Mouse (Mus musculus): ENCODE data around the gene Usp17lb. TPM values are rescaled to one million over a fixed set of nuclear protein-coding genes. Genes with fewer than 3 reads are reported as not detected.
"Not testable (repeated sequence)": the region's sequence is repeated elsewhere in the genome, so short reads cannot be mapped to it uniquely, and the experiment has no call there.

Usp17lb gene
- total RNA-seq (2014; fragmentation: Nextera tagmentation) (not detected in 2 replicates), total RNA-seq (2017) (0.11 TPM in 1 of 2 replicates, not detected in the other), polyA plus RNA-seq (2012) (not detected in 2 replicates)

DNA sequence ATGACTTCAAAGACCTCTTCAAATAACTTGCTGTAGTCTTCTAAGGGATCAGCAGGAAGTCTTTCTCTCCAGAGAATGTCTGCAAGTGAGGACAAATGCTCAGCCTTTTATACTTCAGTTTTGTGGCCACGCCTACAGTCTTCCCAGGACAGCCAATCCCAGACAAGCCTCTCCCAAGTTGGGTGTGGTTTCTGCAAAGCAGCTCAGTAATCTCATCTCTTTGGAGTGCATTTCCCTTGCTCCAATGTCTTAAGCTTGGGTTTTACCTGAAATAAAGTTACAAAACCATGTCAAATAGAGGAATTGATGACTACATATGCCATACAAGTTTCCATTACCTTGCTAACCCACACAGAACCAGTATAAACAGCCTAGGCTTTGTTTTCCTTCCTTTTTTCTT lies at the start of gene Usp17lb:
Usp17lb (minus strand) TSS at position 101 of the 400 bp plus-strand sequence.
- TF ChIP-seq GATA1 (IDR thresholded peaks at IDR 0.05; ENCODE audit: borderline replicate concordance, low read length) (no peak), POLR2AphosphoS5 (IDR thresholded peaks at IDR 0.05; ENCODE audit: insufficient replicate concordance, low read depth, low read length) (no peak), GATA2 (IDR thresholded peaks at IDR 0.05; ENCODE audit: borderline replicate concordance, low read depth, low read length) (no peak), TAL1 (conservative IDR thresholded peaks at IDR 0.05; ENCODE audit: low read depth, low read length) (no peak), CTCF (IDR thresholded peaks at IDR 0.05; ENCODE audit: low read depth, low read length) (no peak)
- Histone ChIP-seq H3K27me3 (ENCODE audit: insufficient read depth, low read length) (no peaks in the 10 kb centered on the region), H3K4me3 (ENCODE audit: low read depth, low read length) (no peak within 1 kb of the TSS), H3K4me1 (ENCODE audit: insufficient read depth, low read depth, low read length) (no peaks in the 10 kb centered on the region), H3K9me3 (replicated peaks) (no peaks in the 10 kb centered on the region), H3K36me3 (replicated peaks) (no peaks in the 10 kb centered on the region)
- ATAC-seq (ENCODE audit: extremely low read depth, insufficient number of reproducible peaks, low FRiP score, poor library complexity, severe bottlenecking) (no peak), DNase-seq (ENCODE audit: low spot score) (no peak)

DNA sequence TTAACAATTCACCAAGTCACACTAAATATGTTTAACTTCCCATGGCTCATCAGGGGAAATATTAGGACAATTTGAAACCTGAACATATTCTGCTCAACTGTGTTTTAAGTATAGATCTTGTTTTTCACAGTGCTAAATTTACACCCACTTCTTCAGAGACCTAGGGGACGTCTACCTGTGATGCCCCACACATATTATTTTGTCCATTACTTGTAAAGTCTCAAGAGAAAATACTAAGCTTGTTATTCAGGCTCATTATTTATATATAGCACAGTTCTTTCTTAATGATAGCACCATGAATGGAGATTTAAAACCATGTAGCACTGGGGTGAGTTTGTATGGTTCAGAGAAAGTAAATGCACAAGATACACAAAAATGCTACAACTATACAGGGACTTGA lies 35.3 kb upstream of the Usp17lb start, which contains the start of gene Olfr665:
Olfr665 (plus strand) TSS at position 301 of the 400 bp plus-strand sequence.
- TF ChIP-seq GATA1 (IDR thresholded peaks at IDR 0.05; ENCODE audit: borderline replicate concordance, low read length) (no peak), TAL1 (conservative IDR thresholded peaks at IDR 0.05; ENCODE audit: low read depth, low read length) (no peak), GATA2 (IDR thresholded peaks at IDR 0.05; ENCODE audit: borderline replicate concordance, low read depth, low read length) (no peak), CTCF (IDR thresholded peaks at IDR 0.05; ENCODE audit: low read depth, low read length) (no peak), POLR2AphosphoS5 (IDR thresholded peaks at IDR 0.05; ENCODE audit: insufficient replicate concordance, low read depth, low read length) (no peak)
- H3K27me3 ChIP-seq (ENCODE audit: insufficient read depth, low read length), result no peaks in the 10 kb centered on the region
- no peaks in the 10 kb centered on the region for H3K4me1 ChIP-seq (ENCODE audit: insufficient read depth, low read depth, low read length)
- H3K9me3 ChIP-seq (replicated peaks), result no peaks in the 10 kb centered on the region
- no peak within 1 kb of the TSS for H3K4me3 ChIP-seq (ENCODE audit: low read depth, low read length)
- no peaks in the 10 kb centered on the region for H3K36me3 ChIP-seq (replicated peaks)
- DNase-seq (ENCODE audit: low spot score), result no peak
- ATAC-seq (ENCODE audit: extremely low read depth, insufficient number of reproducible peaks, low FRiP score, poor library complexity, severe bottlenecking), result no peak

DNA sequence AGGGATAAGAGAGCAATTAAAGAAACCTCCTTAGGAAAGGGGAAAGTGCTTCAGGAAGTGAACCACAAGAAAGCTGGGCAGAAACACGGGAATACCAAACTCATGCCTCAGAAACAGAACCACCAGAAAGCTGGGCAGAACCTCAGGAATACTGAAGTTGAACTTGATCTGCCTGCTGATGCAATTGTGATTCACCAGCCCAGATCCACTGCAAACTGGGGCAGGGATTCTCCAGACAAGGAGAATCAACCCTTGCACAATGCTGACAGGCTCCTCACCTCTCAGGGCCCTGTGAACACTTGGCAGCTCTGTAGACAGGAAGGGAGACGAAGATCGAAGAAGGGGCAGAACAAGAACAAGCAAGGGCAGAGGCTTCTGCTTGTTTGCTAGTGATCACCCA lies 19.0 kb upstream of the Usp17lb start:
- no peaks in the 10 kb centered on the region for H3K36me3 ChIP-seq (replicated peaks)
- no peaks in the 10 kb centered on the region for H3K4me1 ChIP-seq (ENCODE audit: insufficient read depth, low read depth, low read length)
- ATAC-seq (ENCODE audit: extremely low read depth, insufficient number of reproducible peaks, low FRiP score, poor library complexity, severe bottlenecking) (no peak), DNase-seq (ENCODE audit: low spot score) (no peak)
- H3K27me3 ChIP-seq (ENCODE audit: insufficient read depth, low read length), result no peaks in the 10 kb centered on the region
- no peak for TF ChIP-seq CTCF (IDR thresholded peaks at IDR 0.05; ENCODE audit: low read depth, low read length)
- no peak for TF ChIP-seq GATA1 (IDR thresholded peaks at IDR 0.05; ENCODE audit: borderline replicate concordance, low read length)
- TF ChIP-seq GATA2 (IDR thresholded peaks at IDR 0.05; ENCODE audit: borderline replicate concordance, low read depth, low read length), result no peak
- no peak for TF ChIP-seq TAL1 (conservative IDR thresholded peaks at IDR 0.05; ENCODE audit: low read depth, low read length)
- TF ChIP-seq POLR2AphosphoS5 (IDR thresholded peaks at IDR 0.05; ENCODE audit: insufficient replicate concordance, low read depth, low read length), result no peak
- H3K9me3 ChIP-seq (replicated peaks), result no peaks in the 10 kb centered on the region
- no peak overlapping the region for H3K4me3 ChIP-seq (ENCODE audit: low read depth, low read length)

DNA sequence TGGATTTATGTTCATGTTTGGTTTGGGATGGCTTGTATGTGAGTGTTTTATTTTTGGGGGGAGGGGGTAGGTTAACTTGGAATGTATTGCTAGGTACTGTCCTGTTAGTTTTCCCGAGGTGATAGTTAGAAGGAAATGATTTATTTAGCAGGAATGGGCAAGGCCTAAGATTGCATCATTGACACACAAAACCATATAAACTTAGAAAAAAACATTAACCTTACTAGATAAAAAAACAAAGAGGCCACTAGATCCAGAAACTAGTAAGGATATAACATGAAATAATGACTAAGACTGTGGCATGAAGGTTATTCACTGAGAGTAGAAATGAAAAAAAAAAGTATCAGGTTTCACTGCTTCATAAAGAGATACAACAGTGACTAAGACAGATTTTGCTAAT lies 15.3 kb upstream of the Usp17lb start:
- no peaks in the 10 kb centered on the region for H3K9me3 ChIP-seq (replicated peaks)
- no peak for TF ChIP-seq CTCF (IDR thresholded peaks at IDR 0.05; ENCODE audit: low read depth, low read length)
- DNase-seq (ENCODE audit: low spot score) (no peak), ATAC-seq (ENCODE audit: extremely low read depth, insufficient number of reproducible peaks, low FRiP score, poor library complexity, severe bottlenecking) (no peak)
- H3K4me3 ChIP-seq (ENCODE audit: low read depth, low read length), result no peak overlapping the region
- no peaks in the 10 kb centered on the region for H3K4me1 ChIP-seq (ENCODE audit: insufficient read depth, low read depth, low read length)
- no peaks in the 10 kb centered on the region for H3K36me3 ChIP-seq (replicated peaks)
- H3K27me3 ChIP-seq (ENCODE audit: insufficient read depth, low read length), result no peaks in the 10 kb centered on the region

DNA sequence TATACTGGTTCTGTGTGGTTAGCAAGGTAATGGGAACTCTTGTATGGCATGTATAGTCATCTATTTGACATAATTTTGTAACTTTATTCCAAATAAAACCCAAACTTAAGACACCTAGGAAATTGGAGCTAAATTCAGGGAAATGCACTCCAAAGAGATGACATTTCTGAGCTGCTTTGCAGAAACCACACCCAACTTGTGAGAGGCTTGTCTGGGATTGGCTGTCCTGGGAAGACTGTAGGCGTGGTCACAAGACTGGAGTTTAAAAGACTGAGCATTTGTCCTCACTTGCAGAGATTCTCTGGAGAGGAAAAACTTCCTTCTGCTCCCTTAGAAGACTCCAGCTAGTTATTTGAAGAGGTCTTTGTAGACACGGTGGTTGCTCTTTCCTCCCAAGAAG lies 14.3 kb upstream of the Usp17lb start, which contains the start of gene Usp17la:
Usp17la (plus strand) TSS at position 301 of the 400 bp plus-strand sequence.
- not testable (repeated sequence) for ATAC-seq (ENCODE audit: extremely low read depth, insufficient number of reproducible peaks, low FRiP score, poor library complexity, severe bottlenecking); DNase-seq (ENCODE audit: low spot score); H3K4me3 ChIP-seq (ENCODE audit: low read depth, low read length); H3K4me1 ChIP-seq (ENCODE audit: insufficient read depth, low read depth, low read length); H3K27me3 ChIP-seq (ENCODE audit: insufficient read depth, low read length); H3K9me3 ChIP-seq (replicated peaks); H3K36me3 ChIP-seq (replicated peaks)

DNA sequence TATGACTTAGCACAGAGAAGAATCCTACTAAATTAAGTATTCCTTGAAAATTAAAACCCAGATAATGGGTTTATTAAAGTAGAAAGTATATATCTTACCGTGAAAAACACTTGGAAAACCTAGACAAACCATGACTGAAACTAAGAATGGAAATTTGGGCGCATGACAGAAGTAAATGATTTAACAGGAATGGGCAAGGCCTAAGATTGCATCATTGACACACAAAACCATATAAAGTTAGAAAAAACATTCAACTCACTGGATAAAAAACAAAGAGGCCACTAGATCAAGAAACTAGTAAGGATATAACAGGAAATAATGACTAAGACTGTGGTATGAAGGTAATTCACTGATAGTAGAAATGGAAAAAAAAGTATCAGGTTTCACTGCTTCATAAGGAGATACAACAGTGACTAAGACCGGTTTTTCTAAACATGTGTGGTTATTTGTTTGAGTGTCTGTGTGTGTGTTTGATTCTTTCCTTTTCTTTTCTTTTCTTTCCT lies 12.9 kb upstream of the Usp17lb start:
- no peak for ATAC-seq (ENCODE audit: extremely low read depth, insufficient number of reproducible peaks, low FRiP score, poor library complexity, severe bottlenecking)
- Histone ChIP-seq H3K4me1 (ENCODE audit: insufficient read depth, low read depth, low read length) (no peaks in the 10 kb centered on the region), H3K36me3 (replicated peaks) (no peaks in the 10 kb centered on the region), H3K9me3 (replicated peaks) (no peaks in the 10 kb centered on the region), H3K27me3 (ENCODE audit: insufficient read depth, low read length) (no peaks in the 10 kb centered on the region), H3K4me3 (ENCODE audit: low read depth, low read length) (no peak overlapping the region)
- DNase-seq (ENCODE audit: low spot score), result no peak
- TF ChIP-seq GATA1 (IDR thresholded peaks at IDR 0.05; ENCODE audit: borderline replicate concordance, low read length) (no peak), TAL1 (conservative IDR thresholded peaks at IDR 0.05; ENCODE audit: low read depth, low read length) (no peak), GATA2 (IDR thresholded peaks at IDR 0.05; ENCODE audit: borderline replicate concordance, low read depth, low read length) (no peak), POLR2AphosphoS5 (IDR thresholded peaks at IDR 0.05; ENCODE audit: insufficient replicate concordance, low read depth, low read length) (no peak), CTCF (IDR thresholded peaks at IDR 0.05; ENCODE audit: low read depth, low read length) (no peak)

DNA sequence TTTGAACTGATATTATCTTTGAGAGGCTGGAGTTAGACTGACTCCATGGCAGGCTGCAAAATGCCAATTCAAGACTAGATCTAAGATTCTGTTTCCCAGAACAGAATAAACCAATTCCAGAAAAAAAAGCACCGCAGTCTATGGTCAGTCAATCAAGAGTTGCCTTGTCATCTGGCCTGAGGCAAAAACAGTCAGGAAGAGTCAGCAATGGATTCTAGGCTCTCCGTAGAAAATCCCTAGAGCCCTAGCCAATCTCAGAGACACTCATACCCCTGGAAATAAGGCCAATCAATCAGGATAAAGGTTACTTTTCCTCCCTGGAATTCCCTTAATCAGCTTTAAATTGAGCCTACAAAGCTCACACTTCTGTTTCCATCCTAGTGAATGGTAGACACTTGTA lies 9.1 kb upstream of the Usp17lb start:
- not testable (repeated sequence) for H3K36me3 ChIP-seq (replicated peaks); H3K4me3 ChIP-seq (ENCODE audit: low read depth, low read length); H3K27me3 ChIP-seq (ENCODE audit: insufficient read depth, low read length); H3K9me3 ChIP-seq (replicated peaks); H3K4me1 ChIP-seq (ENCODE audit: insufficient read depth, low read depth, low read length); DNase-seq (ENCODE audit: low spot score); ATAC-seq (ENCODE audit: extremely low read depth, insufficient number of reproducible peaks, low FRiP score, poor library complexity, severe bottlenecking)
